Mouse (Mus musculus) hindbrain, embryonic 11.5 days (tissue): ENCODE results near the gene Sdcbp2. TPM values are rescaled to one million over a fixed set of nuclear protein-coding genes. Genes with fewer than 3 reads are reported as not detected.
"Not testable (repeated sequence)": the region's sequence is repeated elsewhere in the genome, so short reads cannot be mapped to it uniquely, and the experiment has no call there.

Experiments
- ATAC-seq: fragments of 200-750 bp; cut with Nextera tagmentation; 2 replicates; pipeline ENCODE4 v1.8.0; 2017; ENCODE audit warnings: mild to moderate bottlenecking, moderate TSS enrichment, moderate library complexity; ENCODE audit not compliant: low FRiP score
- DNase-seq: peaks from one replicate; pipeline ENCODE4 v3.0.0-alpha.2; 2015; ENCODE audit warnings: low spot score
- H3K27ac ChIP-seq: fragments of 300-500 bp; sonication (generic); 2 replicates; pipeline ENCODE4 v1.5.1; 2014; ENCODE audit warnings: mild to moderate bottlenecking, low read depth, low read length
- H3K27me3 ChIP-seq: fragments of 300-500 bp; sonication (generic); 2 replicates; pipeline ENCODE4 v1.6.1; 2014; ENCODE audit warnings: mild to moderate bottlenecking, low read length, moderate library complexity, mixed read lengths; ENCODE audit not compliant: control insufficient read depth, insufficient read depth
- H3K36me3 ChIP-seq: fragments of 300-500 bp; sonication (generic); 2 replicates; pipeline ENCODE4 v1.6.1; 2014; ENCODE audit warnings: mild to moderate bottlenecking, low read length, moderate library complexity, mixed read lengths; ENCODE audit not compliant: control insufficient read depth, insufficient read depth
- H3K4me1 ChIP-seq: fragments of 300-500 bp; sonication (generic); replicated peaks from 2 replicates; pipeline ENCODE4 v1.6.1; 2014; ENCODE audit warnings: low read length, mixed read lengths; ENCODE audit not compliant: control insufficient read depth, insufficient read depth
- H3K4me2 ChIP-seq: fragments of 300-500 bp; sonication (generic); replicated peaks from 2 replicates; pipeline ENCODE4 v1.6.1; 2014; ENCODE audit warnings: mild to moderate bottlenecking, low read depth, low read length
- H3K4me3 ChIP-seq: fragments of 300-500 bp; sonication (generic); 2 replicates; pipeline ENCODE4 v1.5.1; 2014; ENCODE audit warnings: low read depth, low read length
- H3K9ac ChIP-seq: fragments of 300-500 bp; sonication (generic); 2 replicates; pipeline ENCODE4 v1.6.1; 2014; ENCODE audit warnings: low read depth, low read length
- H3K9me3 ChIP-seq: fragments of 300-500 bp; sonication (generic); 2 replicates; pipeline ENCODE4 v1.6.1; 2016; ENCODE audit warnings: low read length; ENCODE audit not compliant: control insufficient read depth
- WGBS: fragments of 180-500 bp; shearing (Covaris S2); extraction: QIAGEN DNeasy Blood & Tissue Kit; methylation state at CpG from one replicate; pipeline ENCODE4 v1.1.7; 2014; 5-methylcytosine and 5-hydroxymethylcytosine counted together
- polyA plus RNA-seq: library from polyadenylated mRNA; unstranded; fragments of >200 nt; fragmentation: Nextera tagmentation; extraction: Ambion mirVana; gene quantifications from 2 replicates; pipeline ENCODE4 v1.2.1, GENCODE M21; 2014

The Sdcbp2 gene
- polyA plus RNA-seq, 1 experiment from 2014 or later: 0.94 TPM

GRCm38 (mm10) chr2:151609974-151610373, 37.6 kb downstream of the Sdcbp2 start:
- no peak for DNase-seq
- 52% methylated on average over 3 of the region's 3 CpGs for WGBS
- Histone ChIP-seq H3K4me3 (no peak overlapping the region), H3K27ac (no peak overlapping the region), H3K9me3 (no peaks in the 10 kb centered on the region), H3K9ac (no peak overlapping the region), H3K36me3 (no peaks in the 10 kb centered on the region), H3K27me3 (no peaks in the 10 kb centered on the region), H3K4me2 (no peak overlapping the region), H3K4me1 (peaks cover 3% of the 10 kb centered on the region; the same call in 1 of the 2 replicates)
- ATAC-seq: 0 out of 2 replicates have a peak, but pooled peaks have one; percentile 15

- not testable (repeated sequence) for H3K27me3 ChIP-seq, DNase-seq, H3K4me3 ChIP-seq, H3K9me3 ChIP-seq, ATAC-seq, H3K4me2 ChIP-seq, H3K4me1 ChIP-seq, H3K36me3 ChIP-seq, H3K9ac ChIP-seq, H3K27ac ChIP-seq
- 89% methylated on average over 7 of the region's 8 CpGs for WGBS
These were observed 43.4 kb downstream of the Sdcbp2 start for GRCm38 (mm10) chr2:151615779-151616178.

GRCm38 (mm10) chr2:151616551-151617329, 44.3 kb downstream of the Sdcbp2 start:
- Histone ChIP-seq H3K36me3 (no peaks in the 10 kb centered on the region), H3K27ac (no peak overlapping the region), H3K27me3 (no peaks in the 10 kb centered on the region), H3K9me3 (no peaks in the 10 kb centered on the region), H3K4me2 (no peak overlapping the region), H3K4me1 (no peaks in the 10 kb centered on the region; the same call in 1 of the 2 replicates), H3K4me3 (no peak overlapping the region), H3K9ac (no peak overlapping the region)
- DNase-seq (no peak), ATAC-seq (no peak)
- WGBS: 75% methylated on average over 6 of the region's 6 CpGs

GRCm38 (mm10) chr2:151623776-151624175, 51.4 kb downstream of the Sdcbp2 start:
- H3K9ac ChIP-seq: no peak overlapping the region
- H3K4me3 ChIP-seq: no peak overlapping the region
- H3K27ac ChIP-seq: no peak overlapping the region
- H3K36me3 ChIP-seq: no peaks in the 10 kb centered on the region
- no peak overlapping the region for H3K4me2 ChIP-seq
- ATAC-seq (no peak), DNase-seq (no peak)
- no peaks in the 10 kb centered on the region for H3K9me3 ChIP-seq
- H3K27me3 ChIP-seq: no peaks in the 10 kb centered on the region
- no peaks in the 10 kb centered on the region for H3K4me1 ChIP-seq
- WGBS: 65% methylated on average over 3 of the region's 3 CpGs

- no peak overlapping the region for H3K4me2 ChIP-seq
- H3K36me3 ChIP-seq: no peaks in the 10 kb centered on the region
- 91% methylated on average over 7 of the region's 7 CpGs for WGBS
- no peak for ATAC-seq
- DNase-seq: no peak
- no peak overlapping the region for H3K9ac ChIP-seq
- no peaks in the 10 kb centered on the region for H3K4me1 ChIP-seq
- peaks cover 3% of the 10 kb centered on the region; the same call in 1 of the 2 replicates for H3K27me3 ChIP-seq
- no peaks in the 10 kb centered on the region for H3K9me3 ChIP-seq
- H3K4me3 ChIP-seq: no peak overlapping the region
- H3K27ac ChIP-seq: no peak overlapping the region
These were observed 53.9 kb downstream of the Sdcbp2 start for GRCm38 (mm10) chr2:151626296-151626695.

GRCm38 (mm10) chr2:151628011-151628410, 55.6 kb downstream of the Sdcbp2 start:
- ATAC-seq: no peak
- Histone ChIP-seq H3K9me3 (no peaks in the 10 kb centered on the region), H3K9ac (no peak overlapping the region), H3K4me3 (no peak overlapping the region), H3K27ac (no peak overlapping the region), H3K27me3 (peaks cover 6% of the 10 kb centered on the region; the same call in 1 of the 2 replicates), H3K36me3 (no peaks in the 10 kb centered on the region), H3K4me1 (no peaks in the 10 kb centered on the region), H3K4me2 (no peak overlapping the region)
- WGBS: 84% methylated on average over 3 of the region's 3 CpGs
- DNase-seq: no peak

GRCm38 (mm10) chr2:151629310-151629709, 56.9 kb downstream of the Sdcbp2 start:
- H3K36me3 ChIP-seq: no peaks in the 10 kb centered on the region
- no peak for DNase-seq
- peaks cover 6% of the 10 kb centered on the region; the same call in 1 of the 2 replicates for H3K27me3 ChIP-seq
- H3K9me3 ChIP-seq: no peaks in the 10 kb centered on the region
- no peak for ATAC-seq
- no peak overlapping the region for H3K9ac ChIP-seq
- no peak overlapping the region for H3K4me3 ChIP-seq
- no peak overlapping the region for H3K27ac ChIP-seq
- no peak overlapping the region for H3K4me2 ChIP-seq
- no peaks in the 10 kb centered on the region for H3K4me1 ChIP-seq
- 66% methylated on average over 7 of the region's 7 CpGs for WGBS

- WGBS: 2% methylated on average over 22 of the region's 22 CpGs
- no peak overlapping the region for H3K27ac ChIP-seq
- ATAC-seq: peak; percentile 25; the same call in 1 of the 2 replicates
- peaks cover 6% of the 10 kb centered on the region; the same call in 1 of the 2 replicates for H3K27me3 ChIP-seq
- no peaks in the 10 kb centered on the region for H3K9me3 ChIP-seq
- H3K4me1 ChIP-seq: no peaks in the 10 kb centered on the region
- H3K4me3 ChIP-seq: peak overlapping the region; percentile 66
- no peak for DNase-seq
- H3K4me2 ChIP-seq: peak overlapping the region; percentile 69
- H3K9ac ChIP-seq: peak overlapping the region; percentile 71
- H3K36me3 ChIP-seq: no peaks in the 10 kb centered on the region
These were observed 59.2 kb downstream of the Sdcbp2 start for GRCm38 (mm10) chr2:151631406-151632158.
